Mouse (Mus musculus) testis, adult 2 months (tissue): ENCODE results near the gene Armc9. TPM values are rescaled to one million over a fixed set of nuclear protein-coding genes. Genes with fewer than 3 reads are reported as not detected.

ENCODE experiments used
- H3K27ac ChIP-seq: fragments of 200-500 bp; 2 replicates; pipeline ENCODE4 v1.5.1; 2012; ENCODE audit warnings: low read depth, low read length; ENCODE audit not compliant: control insufficient read depth, insufficient read depth
- H3K27me3 ChIP-seq: fragments of 200-500 bp; 2 replicates; pipeline ENCODE4 v1.6.1; 2012; ENCODE audit warnings: mild to moderate bottlenecking, low read length, moderate library complexity; ENCODE audit not compliant: control insufficient read depth, insufficient read depth
- H3K36me3 ChIP-seq: fragments of 200-500 bp; 2 replicates; pipeline ENCODE4 v1.6.1; 2012; ENCODE audit warnings: mild to moderate bottlenecking, low read length; ENCODE audit not compliant: control insufficient read depth, insufficient read depth
- H3K4me1 ChIP-seq: fragments of 200-500 bp; 2 replicates; pipeline ENCODE4 v1.6.1; 2012; ENCODE audit warnings: low read length; ENCODE audit not compliant: control insufficient read depth, insufficient read depth
- H3K4me3 ChIP-seq: fragments of 200-500 bp; 2 replicates; pipeline ENCODE4 v1.5.1; 2012; ENCODE audit warnings: low read depth, mild to moderate bottlenecking, low read length, moderate library complexity, mixed read lengths; ENCODE audit not compliant: control insufficient read depth
- CTCF ChIP-seq: fragments of 200-500 bp; IDR thresholded peaks from 2 replicates; pipeline ENCODE4 v1.5.1; 2012; ENCODE audit warnings: low read depth, mild to moderate bottlenecking, inconsistent platforms, low read length, moderate library complexity; ENCODE audit not compliant: control insufficient read depth, insufficient read depth, insufficient replicate concordance
- POLR2A ChIP-seq: fragments of 200-500 bp; IDR thresholded peaks from 2 replicates; pipeline ENCODE4 v1.6.1; 2012; ENCODE audit warnings: low read depth, mild to moderate bottlenecking, inconsistent platforms, low read length, moderate library complexity; ENCODE audit not compliant: control insufficient read depth
- polyA plus RNA-seq: library from polyadenylated mRNA; depleted of rRNA; stranded (reverse); fragments of >200 nt; gene quantifications from 2 replicates; pipeline ENCODE4 v1.2.3, GENCODE M21; 2012

Gene Armc9
- polyA plus RNA-seq, 1 experiment: 36.5 TPM

DNA sequence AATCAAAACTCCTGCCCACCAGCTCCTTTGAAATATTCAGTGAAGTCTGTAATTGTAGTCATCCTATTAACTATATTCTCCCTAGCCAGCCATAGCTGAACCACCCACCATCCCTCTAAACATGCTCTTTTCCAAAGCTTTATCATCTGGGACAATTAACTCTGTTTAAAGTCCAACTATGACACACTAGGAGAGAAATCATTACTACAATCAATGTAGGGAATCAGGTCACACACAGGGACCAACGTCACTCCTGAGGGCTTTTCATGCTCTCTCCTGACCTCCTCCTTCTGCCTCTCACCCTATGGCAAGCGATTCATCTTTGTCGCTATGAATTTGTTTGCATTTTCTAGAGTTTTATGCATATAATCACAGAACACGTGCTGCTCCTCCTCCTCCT, 132.9 kb downstream of the Armc9 start:
- Histone ChIP-seq H3K36me3 (no peaks in the 10 kb centered on the region), H3K27me3 (no peaks in the 10 kb centered on the region), H3K27ac (no peak overlapping the region), H3K4me3 (no peak overlapping the region), H3K4me1 (no peaks in the 10 kb centered on the region)
- TF ChIP-seq POLR2A (no peak), CTCF (no peak)

GRCm38 (mm10) chr1:86290452-86290851, 135.9 kb downstream of the Armc9 start:
- Histone ChIP-seq H3K4me1 (no peaks in the 10 kb centered on the region), H3K36me3 (no peaks in the 10 kb centered on the region), H3K27me3 (no peaks in the 10 kb centered on the region), H3K27ac (no peak overlapping the region), H3K4me3 (no peak overlapping the region)
- TF ChIP-seq CTCF (no peak), POLR2A (no peak)

DNA sequence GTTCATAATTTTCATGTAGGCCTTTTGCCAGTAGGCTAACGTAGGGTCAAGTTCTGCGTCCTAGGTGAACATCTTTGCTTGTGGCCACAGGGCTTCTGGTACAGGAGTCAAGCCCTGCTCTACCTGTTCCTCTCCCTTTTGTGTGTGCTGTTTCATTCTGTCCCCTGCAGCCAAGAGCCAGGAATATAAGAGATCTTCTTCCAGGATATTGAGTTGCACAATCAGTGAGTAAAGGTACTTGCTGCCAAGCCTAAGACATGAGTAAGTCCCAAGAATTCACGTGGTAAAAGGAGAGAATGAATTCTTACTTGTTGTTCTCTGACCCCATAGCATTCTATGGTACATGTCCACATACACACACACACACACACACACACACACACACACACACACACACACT, 138.5 kb downstream of the Armc9 start:
- Histone ChIP-seq H3K36me3 (no peaks in the 10 kb centered on the region), H3K27me3 (no peaks in the 10 kb centered on the region), H3K27ac (no peak overlapping the region), H3K4me3 (no peak overlapping the region), H3K4me1 (no peaks in the 10 kb centered on the region)
- no peak for TF ChIP-seq CTCF
- TF ChIP-seq POLR2A: no peak

DNA sequence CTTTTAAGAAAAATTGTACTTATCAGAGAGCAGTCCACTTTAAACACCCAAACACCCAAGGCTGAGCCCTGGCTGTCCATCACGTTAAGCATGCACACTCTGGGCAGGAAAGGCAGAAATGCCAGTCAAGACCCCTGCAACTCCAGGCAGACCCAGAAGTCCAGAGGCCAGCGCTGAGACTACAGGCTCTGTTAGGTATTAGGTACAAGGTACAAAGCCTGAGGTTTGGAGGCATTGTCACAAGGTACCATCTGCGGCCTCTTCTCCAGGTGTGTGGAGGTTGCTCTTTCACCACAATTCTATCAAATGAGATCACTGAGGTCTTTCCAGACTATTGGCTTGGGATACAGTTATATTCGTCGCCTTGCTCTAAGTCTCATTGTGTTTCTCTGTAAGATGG, 139.3 kb downstream of the Armc9 start:
- no peak overlapping the region for H3K4me3 ChIP-seq
- no peaks in the 10 kb centered on the region for H3K27me3 ChIP-seq
- H3K4me1 ChIP-seq: no peaks in the 10 kb centered on the region
- no peaks in the 10 kb centered on the region for H3K36me3 ChIP-seq
- H3K27ac ChIP-seq: no peak overlapping the region
- TF ChIP-seq POLR2A (no peak), CTCF (no peak)

- H3K27ac ChIP-seq: no peak overlapping the region
- no peak overlapping the region for H3K4me3 ChIP-seq
- no peaks in the 10 kb centered on the region for H3K36me3 ChIP-seq
- H3K4me1 ChIP-seq: no peaks in the 10 kb centered on the region
- TF ChIP-seq CTCF: no peak
- no peak for TF ChIP-seq POLR2A
- H3K27me3 ChIP-seq: no peaks in the 10 kb centered on the region
Measured at GRCm38 (mm10) chr1:86294472-86294871, 139.9 kb downstream of the Armc9 start.

- Histone ChIP-seq H3K36me3 (no peaks in the 10 kb centered on the region), H3K27me3 (no peaks in the 10 kb centered on the region; the same call in 1 of the 2 replicates), H3K4me1 (peaks cover 13% of the 10 kb centered on the region), H3K4me3 (no peak overlapping the region), H3K27ac (no peak overlapping the region)
- TF ChIP-seq CTCF (no peak), POLR2A (no peak)
Measured at GRCm38 (mm10) chr1:86300093-86300492, 145.5 kb downstream of the Armc9 start.

- Histone ChIP-seq H3K27ac (no peak overlapping the region), H3K4me3 (no peak overlapping the region), H3K4me1 (peaks cover 13% of the 10 kb centered on the region), H3K27me3 (no peaks in the 10 kb centered on the region; the same call in 1 of the 2 replicates), H3K36me3 (no peaks in the 10 kb centered on the region)
- TF ChIP-seq POLR2A (no peak), CTCF (no peak)
Measured at GRCm38 (mm10) chr1:86300731-86301130, 146.2 kb downstream of the Armc9 start.
